ENCODE assay signal across 10 mouse cellular contexts in genomic region chr13:23573034-23573897, GRCm38 (mm10). TPM values are rescaled to one million over a fixed set of nuclear protein-coding genes. Genes with fewer than 3 reads are reported as not detected.
DNase-seq lines count a peak whose midpoint lies in the region; ATAC-seq and TF ChIP-seq lines count a peak whose summit lies in the region.
"Not testable (repeated sequence)": the region's sequence is repeated elsewhere in the genome, so short reads cannot be mapped to it uniquely, and the experiment has no call there.
"Had no signal": no experiment of that assay in that cellular context is flagged by ENCODE, and none has a peak within 500 bp of the region (broad histone marks: within the 10 kb centered on the region; RNA-seq: fewer than 3 reads in every experiment).

No protein-coding gene starts in this region.

- not testable (repeated sequence) for TF ChIP-seq CTCF in brain, embryonic 14.5 days (IDR thresholded peaks at IDR 0.05; ENCODE audit: borderline replicate concordance, extremely low read depth, insufficient read depth, insufficient read length)

- H3K4me3 ChIP-seq in forebrain, embryonic 11.5 days (ENCODE audit: low read depth, low read length), result peak overlapping the region; percentile 45
- H3K4me3 ChIP-seq in heart, embryonic 16.5 days (ENCODE audit: low read length), result peak overlapping the region; percentile 47
- peak overlapping the region; percentile 43 for H3K4me3 ChIP-seq in kidney, embryonic 14.5 days (ENCODE audit: low read length)
- H3K4me3 ChIP-seq in liver, embryonic 13.5 days (replicated peaks), result peak overlapping the region; percentile 64
- peak overlapping the region; percentile 36 for H3K4me3 ChIP-seq in midbrain, embryonic 15.5 days

- DNase-seq in 3134 (ENCODE audit: extremely low read depth, insufficient read length, low spot score), result peak; percentile 61
- peak; percentile 20 for DNase-seq in brain, embryonic 14.5 days (ENCODE audit: low read depth)
- peak; percentile 62 for DNase-seq in forebrain, embryonic 11.5 days (ENCODE audit: low spot score)
- not testable (repeated sequence) for DNase-seq in liver, embryonic 13.5 days
- DNase-seq in splenic B cell, adult 2 months (ENCODE audit: low read depth, low spot score), result peak; percentile 30

- not testable (repeated sequence) for H3K4me1 ChIP-seq in forebrain, embryonic 11.5 days (replicated peaks; ENCODE audit: control insufficient read depth, insufficient read depth, low read length); kidney, embryonic 14.5 days (ENCODE audit: control insufficient read depth, insufficient read depth, low read length)
- H3K4me1 ChIP-seq in heart, embryonic 16.5 days (ENCODE audit: control insufficient read depth, insufficient read depth, low read length), result peaks cover 30% of the 10 kb centered on the region
- H3K4me1 ChIP-seq in liver, embryonic 13.5 days (replicated peaks), result peaks cover 42% of the 10 kb centered on the region
- peaks cover 42% of the 10 kb centered on the region for H3K4me1 ChIP-seq in midbrain, embryonic 15.5 days

- not testable (repeated sequence) for H3K9me3 ChIP-seq in forebrain, embryonic 11.5 days (ENCODE audit: control insufficient read depth, low read length); heart, embryonic 16.5 days (replicated peaks; ENCODE audit: control insufficient read depth, low read length); kidney, embryonic 14.5 days (ENCODE audit: control insufficient read depth, low read length); liver, embryonic 13.5 days (replicated peaks); midbrain, embryonic 15.5 days

- peak overlapping the region; percentile 72 for H3K9ac ChIP-seq in forebrain, embryonic 11.5 days (ENCODE audit: low read length)
- H3K9ac ChIP-seq in heart, embryonic 16.5 days (ENCODE audit: low read length), result peak overlapping the region; percentile 76
- peak overlapping the region; percentile 82 for H3K9ac ChIP-seq in kidney, embryonic 14.5 days (ENCODE audit: low read depth, low read length)
- H3K9ac ChIP-seq in liver, embryonic 13.5 days, result peak overlapping the region; percentile 92
- H3K9ac ChIP-seq in midbrain, embryonic 15.5 days, result not testable (repeated sequence)

- not testable (repeated sequence) for ATAC-seq in forebrain, embryonic 11.5 days (replicated peaks; ENCODE audit: low FRiP score); heart, embryonic 16.5 days (replicated peaks; ENCODE audit: extremely low read depth, insufficient read depth, low FRiP score); kidney, embryonic 14.5 days (ENCODE audit: low FRiP score, low TSS enrichment); liver, embryonic 13.5 days (ENCODE audit: low read depth); midbrain, embryonic 15.5 days (replicated peaks)

- H3K4me2 ChIP-seq in forebrain, embryonic 11.5 days (ENCODE audit: low read depth, low read length, severe bottlenecking), result peak overlapping the region; percentile 66
- H3K4me2 ChIP-seq in heart, embryonic 16.5 days (ENCODE audit: low read depth, low read length), result peak overlapping the region; percentile 77
- H3K4me2 ChIP-seq in kidney, embryonic 14.5 days (replicated peaks; ENCODE audit: low read depth, low read length), result peak overlapping the region; percentile 69
- H3K4me2 ChIP-seq in liver, embryonic 13.5 days, result peak overlapping the region; percentile 81
- peak overlapping the region; percentile 75 for H3K4me2 ChIP-seq in midbrain, embryonic 15.5 days

- H3K27ac ChIP-seq in forebrain, embryonic 11.5 days (ENCODE audit: low read depth, low read length), result peak overlapping the region; percentile 96
- peak overlapping the region; percentile 83 for H3K27ac ChIP-seq in heart, embryonic 16.5 days (ENCODE audit: low read length)
- peak overlapping the region; percentile 92 for H3K27ac ChIP-seq in kidney, embryonic 14.5 days (ENCODE audit: low read depth, low read length)
- peak overlapping the region; percentile 96 for H3K27ac ChIP-seq in liver, embryonic 13.5 days
- H3K27ac ChIP-seq in midbrain, embryonic 15.5 days, result peak overlapping the region; percentile 86

- H3K27me3 ChIP-seq in forebrain, embryonic 11.5 days (ENCODE audit: control insufficient read depth, insufficient read depth, low read length); heart, embryonic 16.5 days (ENCODE audit: control insufficient read depth, insufficient read depth, low read length); kidney, embryonic 14.5 days (ENCODE audit: control insufficient read depth, insufficient read depth, low read length); liver, embryonic 13.5 days; midbrain, embryonic 15.5 days (replicated peaks); splenic B cell, adult 2 months (ENCODE audit: control insufficient read depth, insufficient read depth, low read length, poor library complexity, severe bottlenecking): not testable (repeated sequence)

- H3K36me3 ChIP-seq in forebrain, embryonic 11.5 days (ENCODE audit: control insufficient read depth, insufficient read depth, low read length); heart, embryonic 16.5 days (ENCODE audit: control insufficient read depth, insufficient read depth); kidney, embryonic 14.5 days (ENCODE audit: control insufficient read depth, insufficient read depth, low read length); liver, embryonic 13.5 days; midbrain, embryonic 15.5 days (replicated peaks); splenic B cell, adult 2 months (ENCODE audit: control insufficient read depth, insufficient read depth, low read length, poor library complexity, severe bottlenecking): not testable (repeated sequence)

- 11% methylated on average over 17 of the region's 20 CpGs for WGBS in forebrain, embryonic 11.5 days
- WGBS in heart, embryonic 16.5 days, result 16% methylated on average over 18 of the region's 20 CpGs
- 12% methylated on average over 17 of the region's 20 CpGs for WGBS in kidney, embryonic 14.5 days
- WGBS in liver, embryonic 13.5 days (ENCODE audit: insufficient replicate concordance), result 5% methylated on average over 20 of the region's 20 CpGs
- 8% methylated on average over 20 of the region's 20 CpGs for WGBS in midbrain, embryonic 15.5 days

- TF ChIP-seq POLR2A in brain, embryonic 14.5 days (IDR thresholded peaks at IDR 0.05; ENCODE audit: borderline replicate concordance, extremely low read depth, insufficient read depth, insufficient read length, poor library complexity, severe bottlenecking), result not testable (repeated sequence)

RNA-seq across cellular contexts. Expression of gene Hist1h2bf, which starts 0.7 kb away (rescaled TPM):
- polyA plus RNA-seq in brain, embryonic 14.5 days (2012; rRNA removed), result 15.0 and 21.6 TPM in 2 replicates
- 4.5 and 5.9 TPM in 2 replicates for polyA plus RNA-seq in forebrain, embryonic 11.5 days (2014; fragmentation: Nextera tagmentation; extraction: Ambion mirVana)
- 0.37 and 2.4 TPM in 2 replicates for polyA plus RNA-seq in heart, embryonic 16.5 days (2015; fragmentation: Nextera tagmentation; extraction: Ambion mirVana)
- 6.7 and 10.8 TPM in 2 replicates for polyA plus RNA-seq in kidney, embryonic 14.5 days (2014; fragmentation: Nextera tagmentation; extraction: Ambion mirVana)
- 5.0 and 12.7 TPM in 2 replicates for polyA plus RNA-seq in liver, embryonic 13.5 days (2015; fragmentation: Nextera tagmentation; extraction: Ambion mirVana)
- polyA plus RNA-seq in midbrain, embryonic 15.5 days (2015; fragmentation: Nextera tagmentation; extraction: Ambion mirVana), result 1.3 and 1.5 TPM in 2 replicates
- polyA plus RNA-seq: inflammation-experienced regulatory T-cells, adult 6 months had no signal

RNA-seq across cellular contexts. Expression of gene Hist1h2ad, which starts 0.9 kb away (rescaled TPM):
- 7.2 and 13.6 TPM in 2 replicates for polyA plus RNA-seq in brain, embryonic 14.5 days (2012; rRNA removed)
- polyA plus RNA-seq in forebrain, embryonic 11.5 days (2014; fragmentation: Nextera tagmentation; extraction: Ambion mirVana), result 2.5 and 3.0 TPM in 2 replicates
- polyA plus RNA-seq in heart, embryonic 16.5 days (2015; fragmentation: Nextera tagmentation; extraction: Ambion mirVana), result 1.2 and 1.8 TPM in 2 replicates
- polyA plus RNA-seq in kidney, embryonic 14.5 days (2014; fragmentation: Nextera tagmentation; extraction: Ambion mirVana), result 2.9 and 5.3 TPM in 2 replicates
- polyA plus RNA-seq in liver, embryonic 13.5 days (2015; fragmentation: Nextera tagmentation; extraction: Ambion mirVana), result 1.2 and 4.3 TPM in 2 replicates
- 1.6 TPM in 1 of 2 replicates, not detected in the other for polyA plus RNA-seq in midbrain, embryonic 15.5 days (2015; fragmentation: Nextera tagmentation; extraction: Ambion mirVana)

RNA-seq across cellular contexts. Expression of gene Hist1h2bg, which starts 2.1 kb away (rescaled TPM):
- 44.4 and 68.0 TPM in 2 replicates for polyA plus RNA-seq in brain, embryonic 14.5 days (2012; rRNA removed)
- polyA plus RNA-seq in forebrain, embryonic 11.5 days (2014; fragmentation: Nextera tagmentation; extraction: Ambion mirVana), result 7.4 and 10.0 TPM in 2 replicates
- polyA plus RNA-seq in heart, embryonic 16.5 days (2015; fragmentation: Nextera tagmentation; extraction: Ambion mirVana), result 4.2 and 5.1 TPM in 2 replicates
- 7.9 and 12.9 TPM in 2 replicates for polyA plus RNA-seq in kidney, embryonic 14.5 days (2014; fragmentation: Nextera tagmentation; extraction: Ambion mirVana)
- polyA plus RNA-seq in liver, embryonic 13.5 days (2015; fragmentation: Nextera tagmentation; extraction: Ambion mirVana), result 6.5 and 14.1 TPM in 2 replicates
- polyA plus RNA-seq in midbrain, embryonic 15.5 days (2015; fragmentation: Nextera tagmentation; extraction: Ambion mirVana), result 2.6 and 4.0 TPM in 2 replicates

RNA-seq across cellular contexts. Expression of gene Hist1h2ae, which starts 2.2 kb away (rescaled TPM):
- polyA plus RNA-seq in brain, embryonic 14.5 days (2012; rRNA removed), result 17.9 and 18.0 TPM in 2 replicates
- 96.4 and 102 TPM in 2 replicates for polyA plus RNA-seq in forebrain, embryonic 11.5 days (2014; fragmentation: Nextera tagmentation; extraction: Ambion mirVana)
- 34.0 and 34.2 TPM in 2 replicates for polyA plus RNA-seq in heart, embryonic 16.5 days (2015; fragmentation: Nextera tagmentation; extraction: Ambion mirVana)
- 114 and 155 TPM in 2 replicates for polyA plus RNA-seq in kidney, embryonic 14.5 days (2014; fragmentation: Nextera tagmentation; extraction: Ambion mirVana)
- 95.0 and 121 TPM in 2 replicates for polyA plus RNA-seq in liver, embryonic 13.5 days (2015; fragmentation: Nextera tagmentation; extraction: Ambion mirVana)
- polyA plus RNA-seq in midbrain, embryonic 15.5 days (2015; fragmentation: Nextera tagmentation; extraction: Ambion mirVana), result 14.8 and 15.4 TPM in 2 replicates

RNA-seq across cellular contexts. Expression of gene Hist1h3d, which starts 2.3 kb away (rescaled TPM):
- polyA plus RNA-seq in brain, embryonic 14.5 days (2012; rRNA removed), result 21.8 and 24.7 TPM in 2 replicates
- polyA plus RNA-seq in forebrain, embryonic 11.5 days (2014; fragmentation: Nextera tagmentation; extraction: Ambion mirVana), result 11.9 and 13.9 TPM in 2 replicates
- polyA plus RNA-seq in heart, embryonic 16.5 days (2015; fragmentation: Nextera tagmentation; extraction: Ambion mirVana), result 1.4 and 1.8 TPM in 2 replicates
- polyA plus RNA-seq in kidney, embryonic 14.5 days (2014; fragmentation: Nextera tagmentation; extraction: Ambion mirVana), result 12.0 and 14.7 TPM in 2 replicates
- 5.9 and 7.2 TPM in 2 replicates for polyA plus RNA-seq in liver, embryonic 13.5 days (2015; fragmentation: Nextera tagmentation; extraction: Ambion mirVana)
- 0.82 and 1.2 TPM in 2 replicates for polyA plus RNA-seq in midbrain, embryonic 15.5 days (2015; fragmentation: Nextera tagmentation; extraction: Ambion mirVana)
- polyA plus RNA-seq: activated CD4-positive, CD25-positive, alpha-beta regulatory T cell, adult 4 months had no signal
